ENCODE assay signal across 23 mouse cellular contexts in the genomic region with DNA sequence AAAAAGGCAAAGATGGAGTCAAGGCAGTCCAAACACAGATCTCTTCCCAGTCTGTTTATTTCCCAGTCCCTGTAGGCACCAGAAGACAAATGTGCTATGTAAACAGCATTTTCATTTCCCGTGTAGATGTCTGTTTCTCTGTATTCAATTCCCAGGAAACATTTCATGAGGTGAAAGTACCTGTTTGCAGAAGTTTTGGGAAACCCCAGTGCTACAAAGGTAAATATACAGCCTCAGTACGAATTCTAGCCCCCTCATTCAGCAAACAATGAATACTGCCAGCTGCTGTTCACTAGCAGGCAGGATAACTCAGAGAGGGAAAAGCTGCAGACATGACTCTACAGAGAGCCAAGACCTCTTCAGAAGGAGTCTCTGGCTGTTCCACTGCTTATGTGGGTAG.
DNase-seq lines count a peak whose midpoint lies in the region; ATAC-seq and TF ChIP-seq lines count a peak whose summit lies in the region.
"Had no signal": no experiment of that assay in that cellular context is flagged by ENCODE, and none has a peak within 500 bp of the region (broad histone marks: within the 10 kb centered on the region; RNA-seq: fewer than 3 reads in every experiment).

No protein-coding gene starts in this region.

- TF ChIP-seq CTCF in liver, adult 2 months (IDR thresholded peaks at IDR 0.05; ENCODE audit: low read depth, low read length) = no peak
- TF ChIP-seq CTCF in stomach, postnatal 0 days (IDR thresholded peaks at IDR 0.05; ENCODE audit: low read depth) = no peak

- no peak for TF ChIP-seq EP300 in stomach, postnatal 0 days (optimal IDR thresholded peaks at IDR 0.05)

- no peaks in the 10 kb centered on the region for H3K36me3 ChIP-seq in liver, adult 2 months (ENCODE audit: control insufficient read depth, insufficient read depth, low read length)
- no peaks in the 10 kb centered on the region for H3K36me3 ChIP-seq in liver, embryonic 11.5 days (ENCODE audit: control insufficient read depth, insufficient read depth, low read length)
- H3K36me3 ChIP-seq in stomach, embryonic 16.5 days (ENCODE audit: control insufficient read depth, insufficient read depth, low read length) = no peaks in the 10 kb centered on the region
- H3K36me3 ChIP-seq in stomach, postnatal 0 days (ENCODE audit: control insufficient read depth, insufficient read depth, low read length) = no peaks in the 10 kb centered on the region
- H3K36me3 ChIP-seq in liver, embryonic 15.5 days (replicated peaks) = no peaks in the 10 kb centered on the region
- no peaks in the 10 kb centered on the region for H3K36me3 ChIP-seq in heart, embryonic 12.5 days
- H3K36me3 ChIP-seq in midbrain, embryonic 10.5 days = no peaks in the 10 kb centered on the region
- H3K36me3 ChIP-seq: embryonic facial prominence, embryonic 12.5 days; forebrain, embryonic 12.5 days; hindbrain, embryonic 10.5 days had no signal

- H3K9me3 ChIP-seq in liver, embryonic 11.5 days (ENCODE audit: control insufficient read depth, low read length) = no peaks in the 10 kb centered on the region
- no peaks in the 10 kb centered on the region for H3K9me3 ChIP-seq in stomach, embryonic 16.5 days (replicated peaks; ENCODE audit: control insufficient read depth, low read length)
- H3K9me3 ChIP-seq in stomach, postnatal 0 days (ENCODE audit: control insufficient read depth, low read length) = no peaks in the 10 kb centered on the region
- H3K9me3 ChIP-seq in liver, embryonic 15.5 days (replicated peaks) = no peaks in the 10 kb centered on the region
- H3K9me3 ChIP-seq in heart, embryonic 12.5 days (replicated peaks) = no peaks in the 10 kb centered on the region
- H3K9me3 ChIP-seq in midbrain, embryonic 10.5 days (replicated peaks) = no peaks in the 10 kb centered on the region
- H3K9me3 ChIP-seq: embryonic facial prominence, embryonic 12.5 days; forebrain, embryonic 12.5 days; hindbrain, embryonic 10.5 days had no signal

- no peak for TF ChIP-seq POLR2A in liver, adult 2 months (IDR thresholded peaks at IDR 0.05; ENCODE audit: extremely low read depth, insufficient read depth, low read length)

- peak overlapping the region; percentile 60; the same call in 1 of the 2 replicates for H3K9ac ChIP-seq in liver, adult 2 months (ENCODE audit: low read depth, low read length)
- H3K9ac ChIP-seq in liver, embryonic 11.5 days (ENCODE audit: low read depth, low read length) = no peak overlapping the region
- no peak overlapping the region for H3K9ac ChIP-seq in stomach, embryonic 16.5 days (ENCODE audit: low read length)
- H3K9ac ChIP-seq in stomach, postnatal 0 days (ENCODE audit: low read length) = no peak overlapping the region
- H3K9ac ChIP-seq in liver, embryonic 15.5 days = no peak overlapping the region
- H3K9ac ChIP-seq in heart, embryonic 12.5 days = no peak overlapping the region
- H3K9ac ChIP-seq: embryonic facial prominence, embryonic 12.5 days; forebrain, embryonic 12.5 days; forebrain, postnatal 0 days; hindbrain, embryonic 14.5 days had no signal

- peak overlapping the region; percentile 99 for H3K27ac ChIP-seq in liver, adult 2 months (replicated peaks; ENCODE audit: insufficient read depth, low read depth, low read length)
- H3K27ac ChIP-seq in liver, embryonic 11.5 days (ENCODE audit: low read depth, low read length) = no peak overlapping the region
- H3K27ac ChIP-seq in stomach, embryonic 16.5 days (ENCODE audit: low read length) = no peak overlapping the region
- H3K27ac ChIP-seq in stomach, postnatal 0 days (replicated peaks) = no peak overlapping the region
- peak overlapping the region; percentile 59 for H3K27ac ChIP-seq in liver, embryonic 15.5 days (replicated peaks)
- no peak overlapping the region for H3K27ac ChIP-seq in heart, embryonic 12.5 days (ENCODE audit: poor library complexity, severe bottlenecking)
- H3K27ac ChIP-seq in midbrain, embryonic 10.5 days (replicated peaks) = no peak overlapping the region
- H3K27ac ChIP-seq: embryonic facial prominence, embryonic 12.5 days; forebrain, embryonic 12.5 days; heart, adult 2 months; hindbrain, embryonic 10.5 days; hindbrain, embryonic 14.5 days had no signal

- DNase-seq in liver, adult 2 months (ENCODE audit: extremely low read depth, low read depth, low spot score) = peak; percentile 90
- no peak for DNase-seq in liver, embryonic 11.5 days (ENCODE audit: low spot score)
- no peak for DNase-seq in stomach, postnatal 0 days (ENCODE audit: low spot score)
- DNase-seq in midbrain, embryonic 10.5 days (ENCODE audit: low spot score) = no peak
- DNase-seq: adrenal gland, adult 8-10 months; adrenal gland, postnatal 36 days; cerebellum, adult 11 months; cerebellum, adult 8-10 months; cerebellum, postnatal 14 days; embryo, embryonic 11 days; gastrocnemius, postnatal 14 days; heart, adult 2 months had no signal

- H3K27me3 ChIP-seq in liver, adult 2 months (ENCODE audit: control insufficient read depth, insufficient read depth, low read length) = no peaks in the 10 kb centered on the region
- H3K27me3 ChIP-seq in liver, embryonic 11.5 days (replicated peaks; ENCODE audit: control insufficient read depth, insufficient read depth, low read length) = no peaks in the 10 kb centered on the region
- no peaks in the 10 kb centered on the region for H3K27me3 ChIP-seq in stomach, embryonic 16.5 days (ENCODE audit: control insufficient read depth, insufficient read depth, low read length)
- no peaks in the 10 kb centered on the region for H3K27me3 ChIP-seq in stomach, postnatal 0 days (ENCODE audit: control insufficient read depth, insufficient read depth, low read length)
- H3K27me3 ChIP-seq in liver, embryonic 15.5 days = no peaks in the 10 kb centered on the region
- no peaks in the 10 kb centered on the region for H3K27me3 ChIP-seq in heart, embryonic 12.5 days (replicated peaks)
- no peaks in the 10 kb centered on the region for H3K27me3 ChIP-seq in midbrain, embryonic 10.5 days (ENCODE audit: low read depth, poor library complexity, severe bottlenecking)
- H3K27me3 ChIP-seq: CH12.LX; embryonic facial prominence, embryonic 12.5 days; forebrain, embryonic 12.5 days; Patski had no signal

- no peak for ATAC-seq in liver, embryonic 11.5 days (replicated peaks; ENCODE audit: low FRiP score)
- no peak for ATAC-seq in stomach, embryonic 16.5 days (ENCODE audit: insufficient read depth, low FRiP score)
- no peak for ATAC-seq in stomach, postnatal 0 days (ENCODE audit: low FRiP score, low TSS enrichment)
- peak; percentile 52 for ATAC-seq in liver, embryonic 15.5 days (ENCODE audit: insufficient read depth)
- ATAC-seq in heart, embryonic 12.5 days (ENCODE audit: insufficient number of reproducible peaks, low FRiP score) = no peak
- ATAC-seq: forebrain, postnatal 0 days; Patski had no signal

- no peak overlapping the region for H3K4me2 ChIP-seq in liver, embryonic 11.5 days
- peak overlapping the region; percentile 12; the same call in 1 of the 2 replicates for H3K4me2 ChIP-seq in stomach, embryonic 16.5 days (ENCODE audit: low read depth, low read length)
- no peak overlapping the region for H3K4me2 ChIP-seq in stomach, postnatal 0 days (replicated peaks; ENCODE audit: low read depth)
- no peak overlapping the region for H3K4me2 ChIP-seq in liver, embryonic 15.5 days
- no peak overlapping the region for H3K4me2 ChIP-seq in heart, embryonic 12.5 days
- H3K4me2 ChIP-seq: embryonic facial prominence, embryonic 12.5 days; forebrain, embryonic 12.5 days; heart, embryonic 11.5 days; hindbrain, embryonic 14.5 days had no signal

- H3K79me2 ChIP-seq in liver, adult 2 months (ENCODE audit: control insufficient read depth, insufficient read depth, low read length) = no peaks in the 10 kb centered on the region

- 9% methylated on average over 2 of the region's 2 CpGs for WGBS in liver, adult 2 months
- 51% methylated on average over 2 of the region's 2 CpGs for WGBS in liver, embryonic 11.5 days
- 19% methylated on average over 2 of the region's 2 CpGs for WGBS in stomach, embryonic 16.5 days
- 12% methylated on average over 2 of the region's 2 CpGs for WGBS in stomach, postnatal 0 days
- 26% methylated on average over 2 of the region's 2 CpGs for WGBS in liver, embryonic 15.5 days (ENCODE audit: insufficient replicate concordance)
- 54% methylated on average over 2 of the region's 2 CpGs for WGBS in heart, embryonic 12.5 days
- 67% methylated on average over 2 of the region's 2 CpGs for WGBS in midbrain, embryonic 10.5 days

- no peak overlapping the region for H3K4me3 ChIP-seq in liver, adult 2 months (ENCODE audit: insufficient read depth, low read depth, low read length)
- no peak overlapping the region for H3K4me3 ChIP-seq in liver, embryonic 11.5 days (ENCODE audit: low read depth, low read length)
- no peak overlapping the region for H3K4me3 ChIP-seq in stomach, embryonic 16.5 days (replicated peaks; ENCODE audit: low read length)
- H3K4me3 ChIP-seq in stomach, postnatal 0 days (ENCODE audit: low read depth, low read length) = no peak overlapping the region
- H3K4me3 ChIP-seq in liver, embryonic 15.5 days (replicated peaks) = no peak overlapping the region
- no peak overlapping the region for H3K4me3 ChIP-seq in heart, embryonic 12.5 days
- no peak overlapping the region for H3K4me3 ChIP-seq in midbrain, embryonic 10.5 days
- H3K4me3 ChIP-seq: embryonic facial prominence, embryonic 12.5 days; forebrain, embryonic 12.5 days; heart, adult 2 months; hindbrain, embryonic 10.5 days had no signal

- H3K4me1 ChIP-seq in liver, adult 2 months (ENCODE audit: control insufficient read depth, insufficient read depth, low read length) = peaks cover 24% of the 10 kb centered on the region
- H3K4me1 ChIP-seq in liver, embryonic 11.5 days (replicated peaks; ENCODE audit: control insufficient read depth, insufficient read depth, low read length) = no peaks in the 10 kb centered on the region
- peaks cover 9% of the 10 kb centered on the region; the same call in 1 of the 2 replicates for H3K4me1 ChIP-seq in stomach, embryonic 16.5 days (ENCODE audit: control insufficient read depth, insufficient read depth, low read length)
- H3K4me1 ChIP-seq in stomach, postnatal 0 days (replicated peaks; ENCODE audit: control insufficient read depth, insufficient read depth) = no peaks in the 10 kb centered on the region
- no peaks in the 10 kb centered on the region for H3K4me1 ChIP-seq in liver, embryonic 15.5 days (replicated peaks)
- H3K4me1 ChIP-seq in heart, embryonic 12.5 days (replicated peaks) = no peaks in the 10 kb centered on the region
- H3K4me1 ChIP-seq in midbrain, embryonic 10.5 days = 0 out of 2 replicates have a peak, but pooled peaks cover 5% of the 10 kb centered on the region
- H3K4me1 ChIP-seq: embryonic facial prominence, embryonic 12.5 days; forebrain, embryonic 12.5 days; hindbrain, embryonic 10.5 days had no signal

Comparison
In these comparisons a context has a peak if more than half of its experiments do, and no peak if none do; other contexts are left out.
1. H3K27ac ChIP-seq: peak in liver, adult 2 months (single experiment) and liver, embryonic 15.5 days (single experiment); none in liver, embryonic 11.5 days (single experiment), stomach, embryonic 16.5 days (single experiment), stomach, postnatal 0 days (single experiment), heart, embryonic 12.5 days (single experiment) and midbrain, embryonic 10.5 days (single experiment).